Mouse (Mus musculus) olfactory bulb, adult 2 months (tissue): ENCODE data around the gene A930033H14Rik.

Source experiments
- CTCF ChIP-seq: fragments of 200-500 bp; IDR thresholded peaks from 2 replicates; pipeline ENCODE4 v1.5.1; 2012; ENCODE audit warnings: low read depth, mild to moderate bottlenecking, low read length, moderate library complexity; ENCODE audit not compliant: insufficient read depth
- POLR2A ChIP-seq: fragments of 200-500 bp; IDR thresholded peaks from 2 replicates; pipeline ENCODE4 v1.6.1; 2012; ENCODE audit warnings: mild to moderate bottlenecking, low read depth, low read length, moderate library complexity; ENCODE audit not compliant: insufficient read depth

DNA sequence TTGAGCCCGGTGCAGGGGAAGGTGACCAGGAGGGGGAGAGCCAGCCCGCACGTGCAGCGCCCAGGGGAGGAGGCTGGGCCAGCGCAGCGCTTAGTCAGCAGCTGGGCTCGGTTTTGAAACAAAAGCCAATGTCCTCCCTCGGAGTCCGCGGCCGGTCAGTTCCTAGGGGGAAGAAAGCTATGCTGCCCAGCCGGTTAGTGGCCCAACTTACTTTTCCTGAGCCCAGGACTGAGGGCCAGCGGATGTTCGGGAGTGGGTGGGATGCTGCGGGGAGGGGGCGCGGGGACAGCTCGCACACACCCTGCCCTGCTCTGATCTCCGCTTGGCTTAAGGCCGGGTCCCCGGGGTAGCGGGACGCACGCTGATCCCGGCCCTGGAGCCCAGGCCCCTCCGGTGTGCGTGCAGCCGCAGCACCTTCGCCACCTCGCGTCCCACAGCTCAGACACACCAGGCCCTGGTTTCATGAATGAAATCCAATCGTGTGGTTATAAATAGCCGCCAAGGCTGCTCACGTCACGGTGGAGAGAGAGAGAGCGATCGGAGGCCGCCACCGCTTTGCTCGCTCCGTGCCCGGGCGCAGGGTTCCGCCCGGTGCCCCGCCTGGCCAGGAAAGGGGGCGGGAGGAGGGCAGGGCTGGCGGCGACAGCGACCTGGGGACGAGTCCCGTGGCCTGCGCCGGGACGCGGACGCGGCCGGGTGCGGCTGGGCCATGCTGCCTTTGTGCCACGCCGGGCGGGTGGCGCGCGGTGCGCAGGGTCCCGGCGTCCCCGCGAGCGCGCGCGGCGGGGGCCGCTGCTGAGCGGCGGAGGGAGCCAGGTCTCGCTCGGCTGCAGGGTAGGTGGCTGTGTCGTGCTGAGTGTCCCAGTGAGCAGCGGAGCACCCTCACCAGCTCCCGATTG, at the start of gene A930033H14Rik:
- TF ChIP-seq POLR2A = peak; percentile 39; the same call in 1 of the 2 replicates
- no peak for TF ChIP-seq CTCF
